Mouse (Mus musculus): ENCODE data around the gene Zfp101. TPM values are rescaled to one million over a fixed set of nuclear protein-coding genes. Genes with fewer than 3 reads are reported as not detected.

The Zfp101 gene
- polyA plus RNA-seq (2017; shearing (Covaris generic)), result 7.8 TPM

GRCm38 (mm10) chr17:33394182-33395034 lies at the start of gene Zfp101:
TSS of gene Zfp101 (minus strand) at chr17:33394641.

DNA sequence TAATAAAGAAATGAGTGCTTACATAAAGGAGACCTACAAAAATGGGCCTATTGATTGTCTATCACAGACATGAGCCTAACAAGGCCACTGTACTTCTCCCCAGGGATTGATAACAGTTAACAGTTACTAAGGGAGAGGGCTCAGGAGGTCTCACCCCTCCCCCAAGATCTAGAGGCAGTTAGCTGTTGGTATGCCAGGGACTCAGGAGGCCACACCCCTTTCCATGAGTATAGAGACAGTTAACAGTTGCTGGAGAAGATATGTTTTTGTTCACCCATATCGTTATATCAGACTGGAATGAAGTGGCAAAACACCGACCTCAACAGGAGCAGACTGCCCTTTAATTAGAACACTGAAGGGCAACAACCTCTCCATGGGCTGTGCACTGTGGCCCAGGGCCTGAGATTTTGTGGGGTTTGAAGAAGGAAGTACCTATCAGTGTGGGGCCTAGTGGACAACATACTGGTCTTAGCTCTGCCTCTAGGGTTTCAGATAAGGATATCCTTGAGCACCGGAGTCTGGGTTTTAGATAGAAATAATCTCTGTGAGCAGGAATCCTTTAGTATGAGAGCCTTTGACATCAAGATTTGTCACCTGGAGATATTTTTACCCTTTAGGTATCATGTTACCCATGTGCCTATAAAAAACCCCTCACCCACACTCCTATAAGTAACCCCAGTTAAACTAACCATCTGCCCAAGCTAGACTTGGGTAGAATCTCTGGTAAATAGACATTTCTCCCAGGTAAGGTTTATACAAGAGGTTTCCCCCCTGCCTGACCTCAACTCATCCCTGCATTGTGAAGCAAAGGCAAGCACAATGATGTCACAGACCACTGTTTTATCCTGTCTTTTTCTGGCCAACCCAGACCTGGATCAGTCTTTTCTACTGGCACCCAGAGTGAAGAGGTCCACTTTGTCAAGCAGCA lies 37.8 kb upstream of the Zfp101 start, which contains the start of gene Actl9:
Actl9 (plus strand) TSS at position 878 of the 928 bp plus-strand sequence.

DNA sequence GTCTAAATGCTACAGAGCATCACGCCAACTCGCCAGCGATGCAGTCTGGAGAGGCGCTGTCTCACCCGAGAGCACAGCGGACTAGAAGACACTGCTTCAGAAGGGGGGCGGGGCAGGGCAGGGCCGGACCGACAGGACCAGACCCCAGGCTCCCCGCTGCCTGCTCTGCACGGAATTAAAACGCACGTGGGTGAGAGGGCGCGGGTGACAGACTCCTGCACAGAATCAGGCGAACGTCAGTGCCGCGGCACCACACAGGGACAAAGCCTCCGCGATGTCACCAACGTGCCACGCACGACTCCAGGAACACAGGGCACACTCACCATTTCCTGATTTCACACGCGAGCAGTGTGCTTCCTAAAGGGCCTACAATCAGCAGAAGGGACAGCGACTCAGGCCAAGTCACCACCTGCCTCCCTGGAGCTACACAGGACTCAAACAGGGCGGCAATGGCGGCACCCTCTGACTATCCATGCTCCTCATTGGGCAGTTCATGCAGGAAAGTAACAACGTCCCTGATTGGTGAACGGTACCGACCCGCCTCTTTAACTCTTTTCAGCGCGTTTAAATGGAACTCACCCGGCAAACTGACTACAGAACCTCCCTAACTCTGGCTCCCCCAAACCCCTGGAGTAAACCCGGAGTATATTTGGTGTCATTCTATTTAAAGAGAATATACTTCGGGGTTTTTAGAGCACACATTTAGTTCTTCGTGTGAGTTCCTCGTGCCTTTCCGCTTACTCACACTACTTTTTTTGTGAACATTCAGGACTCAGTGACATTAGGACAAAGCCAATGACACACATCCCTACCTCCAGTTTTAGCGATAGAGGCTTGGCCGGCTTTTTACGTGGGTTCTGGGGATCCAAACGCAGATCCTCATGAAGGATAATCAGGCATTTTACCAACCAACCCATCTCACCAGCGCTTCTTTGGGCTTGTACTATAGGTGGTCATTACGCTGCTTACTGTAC lies 35.7 kb downstream of the Zfp101 start, which contains the start of gene Zfp81:
Zfp81 (minus strand) TSS at position 468 of the 974 bp plus-strand sequence.

Other genes starting within 250 kb of the Zfp101 start
- gene Olfr55, start 226.2 kb downstream of the Zfp101 start, polyA plus RNA-seq (2017; shearing (Covaris generic)), result not detected
- gene Olfr239, start 203.3 kb downstream of the Zfp101 start, polyA plus RNA-seq (2017; shearing (Covaris generic)), result not detected
- gene Olfr1564, start 173.0 kb downstream of the Zfp101 start, polyA plus RNA-seq (2017; shearing (Covaris generic)), result not detected
- 22.5 TPM for gene Zfp955a, start 139.5 kb downstream of the Zfp101 start, polyA plus RNA-seq (2017; shearing (Covaris generic))
- gene Olfr63, start 130.0 kb downstream of the Zfp101 start, polyA plus RNA-seq (2017; shearing (Covaris generic)), result not detected
- gene Zfp955b, start 105.1 kb downstream of the Zfp101 start, polyA plus RNA-seq (2017; shearing (Covaris generic)), result 18.0 TPM
- 10.5 TPM for gene Zfp81, start 35.8 kb downstream of the Zfp101 start, polyA plus RNA-seq (2017; shearing (Covaris generic))
- not detected for gene Actl9, start 38.3 kb upstream of the Zfp101 start, polyA plus RNA-seq (2017; shearing (Covaris generic))
- 131 TPM for gene Adamts10, start 129.6 kb upstream of the Zfp101 start, polyA plus RNA-seq (2017; shearing (Covaris generic))
- 101 TPM for gene Myo1f, start 161.1 kb upstream of the Zfp101 start, polyA plus RNA-seq (2017; shearing (Covaris generic))
- gene Zfp414, start 234.4 kb upstream of the Zfp101 start, polyA plus RNA-seq (2017; shearing (Covaris generic)), result 70.8 TPM
- 1.4 TPM for gene Pram1, start 243.4 kb upstream of the Zfp101 start, polyA plus RNA-seq (2017; shearing (Covaris generic))